Mouse (Mus musculus): ENCODE data around the gene Tom1l2.

DNA sequence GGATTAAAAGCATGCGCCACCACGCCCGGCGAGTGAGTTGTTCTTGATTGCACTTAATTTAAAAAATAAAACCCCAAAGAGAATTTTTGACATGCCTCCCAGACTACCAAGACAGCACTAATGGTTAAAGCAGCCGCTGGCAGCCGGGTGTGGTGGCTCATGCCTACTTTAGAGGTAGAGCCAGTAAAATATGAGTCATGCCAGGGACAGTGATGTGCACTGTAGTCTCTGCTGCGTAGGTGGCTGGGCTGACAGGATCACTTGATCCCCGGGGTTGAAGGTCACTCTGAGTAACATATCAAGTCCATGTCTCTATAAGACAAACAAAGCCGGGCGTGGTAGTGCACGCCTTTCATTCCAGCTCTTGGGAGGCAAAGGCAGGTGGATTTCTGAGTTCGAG, 13.3 kb downstream of the Tom1l2 start:
- TF ChIP-seq CTCF (conservative IDR thresholded peaks at IDR 0.05; ENCODE audit: insufficient read depth, insufficient read length, low read depth, low read length) (no peak), POLR2A (IDR thresholded peaks at IDR 0.05; ENCODE audit: low read depth, low read length) (no peak)
